Mouse (Mus musculus) CH12.LX (cell line): ENCODE data around the gene Gpx3. TPM values are rescaled to one million over a fixed set of nuclear protein-coding genes. Genes with fewer than 3 reads are reported as not detected.

Source experiments
- DNase-seq: peaks from one replicate; pipeline ENCODE4 v3.0.0-alpha.2; 2013; ENCODE audit errors: extremely low read depth
- H3K27ac ChIP-seq: 2 replicates; pipeline ENCODE4 v1.5.1; 2012; ENCODE audit warnings: low read depth, mild to moderate bottlenecking, control low read depth, moderate library complexity; ENCODE audit not compliant: insufficient read depth
- H3K27me3 ChIP-seq: replicated peaks from 2 replicates; pipeline ENCODE3; 2012; ENCODE audit warnings: inconsistent platforms
- H3K36me3 ChIP-seq, 2 experiments: replicated peaks in 1 of 2; 2 replicates each; pipeline versions ENCODE3 to v1.6.1; 2012; ENCODE audit warnings: inconsistent platforms in 1 of 2, low read length in 1 of 2, mild to moderate bottlenecking in 1 of 2, mixed read lengths in 1 of 2, moderate library complexity in 1 of 2; ENCODE audit not compliant: control insufficient read depth in 1 of 2, insufficient read depth in 1 of 2
- H3K4me1 ChIP-seq, 2 experiments: 2 replicates each; pipeline ENCODE4 v1.6.1; 2012; ENCODE audit warnings: inconsistent platforms in 1 of 2, moderate library complexity in 1 of 2; ENCODE audit not compliant: insufficient read depth in 2 of 2, control insufficient read depth in 1 of 2
- H3K4me2 ChIP-seq: 2 replicates; pipeline ENCODE4 v1.6.1; 2012; ENCODE audit warnings: low read depth, mild to moderate bottlenecking, control low read depth; ENCODE audit not compliant: poor library complexity, insufficient read depth, severe bottlenecking
- H3K4me3 ChIP-seq, 3 experiments: fragments of 150-350 bp in 1 of 3; sonication (generic) in 1 of 3; replicated peaks in 1 of 3; 2 replicates each; pipeline versions ENCODE3 to v1.5.1; 2011 to 2012; ENCODE audit warnings: low read depth in 2 of 3, low read length in 2 of 3, mild to moderate bottlenecking in 2 of 3, moderate library complexity in 2 of 3, control low read depth in 1 of 3, improper control_type of control experiment in 1 of 3, inconsistent platforms in 1 of 3, mixed read lengths in 1 of 3; ENCODE audit not compliant: poor library complexity in 1 of 3
- H3K79me2 ChIP-seq: replicated peaks from 2 replicates; pipeline ENCODE4 v1.6.1; 2012; ENCODE audit warnings: mild to moderate bottlenecking, moderate library complexity; ENCODE audit not compliant: control insufficient read depth, poor library complexity, insufficient read depth, severe bottlenecking; ENCODE audit errors: extremely low read depth
- H3K9ac ChIP-seq: 2 replicates; pipeline ENCODE4 v1.6.1; 2012; ENCODE audit warnings: low read depth, mild to moderate bottlenecking, control low read depth, moderate library complexity; ENCODE audit not compliant: insufficient read depth
- H3K9me3 ChIP-seq: replicated peaks from 2 replicates; pipeline ENCODE3; 2012; ENCODE audit warnings: low read length, inconsistent platforms, mixed read lengths
- CTCF ChIP-seq, 2 experiments: IDR thresholded peaks in 1 of 2; conservative IDR thresholded peaks in 1 of 2; 2 replicates each; pipeline ENCODE4 v1.5.1; 2011 to 2012; ENCODE audit warnings: low read depth in 2 of 2, low read length in 2 of 2, improper control_type of control experiment in 1 of 2, inconsistent platforms in 1 of 2, mild to moderate bottlenecking in 1 of 2, moderate library complexity in 1 of 2
- ELF1 ChIP-seq: IDR thresholded peaks from 2 replicates; pipeline ENCODE4 v1.6.1; 2014; ENCODE audit warnings: low read depth, mild to moderate bottlenecking, inconsistent platforms, low read length, improper control_type of control experiment
- ETS1 ChIP-seq: conservative IDR thresholded peaks from 2 replicates; pipeline ENCODE4 v1.6.1; 2012; ENCODE audit warnings: low read depth, mild to moderate bottlenecking, inconsistent platforms, low read length, improper control_type of control experiment, moderate library complexity
- IRF4 ChIP-seq: IDR thresholded peaks from 2 replicates; pipeline ENCODE4 v1.6.1; 2014; ENCODE audit warnings: low read depth, mild to moderate bottlenecking, inconsistent platforms, low read length, improper control_type of control experiment
- MAX ChIP-seq: IDR thresholded peaks from 2 replicates; pipeline ENCODE4 v1.6.1; 2011; ENCODE audit warnings: low read length, improper control_type of control experiment
- MAZ ChIP-seq: IDR thresholded peaks from 2 replicates; pipeline ENCODE4 v1.6.1; 2012; ENCODE audit warnings: low read depth, mild to moderate bottlenecking, inconsistent platforms, low read length, improper control_type of control experiment, moderate library complexity
- MYC ChIP-seq: IDR thresholded peaks from 2 replicates; pipeline ENCODE4 v1.6.1; 2011; ENCODE audit warnings: low read depth, mild to moderate bottlenecking, improper control_type of control experiment, low read length
- NRF1 ChIP-seq: IDR thresholded peaks from 2 replicates; pipeline ENCODE4 v1.6.1; 2014; ENCODE audit warnings: low read depth, mild to moderate bottlenecking, inconsistent platforms, low read length, improper control_type of control experiment, moderate library complexity
- PAX5 ChIP-seq: IDR thresholded peaks from 2 replicates; pipeline ENCODE4 v1.6.1; 2012; ENCODE audit warnings: low read length, inconsistent platforms, mixed read lengths
- RAD21 ChIP-seq: IDR thresholded peaks from 2 replicates; pipeline ENCODE4 v1.6.1; 2011; ENCODE audit warnings: low read depth, mild to moderate bottlenecking, low read length, improper control_type of control experiment, moderate library complexity
- SMC3 ChIP-seq: IDR thresholded peaks from 2 replicates; pipeline ENCODE4 v1.6.1; 2011; ENCODE audit warnings: low read depth, low read length, improper control_type of control experiment
- USF2 ChIP-seq: conservative IDR thresholded peaks from 2 replicates; pipeline ENCODE4 v1.6.1; 2011; ENCODE audit warnings: low read depth, low read length, improper control_type of control experiment
- ZC3H11A ChIP-seq: IDR thresholded peaks from 2 replicates; pipeline ENCODE4 v1.6.1; 2012; ENCODE audit warnings: low read depth, mild to moderate bottlenecking, inconsistent platforms, low read length, improper control_type of control experiment
- ZKSCAN1 ChIP-seq: IDR thresholded peaks from 2 replicates; pipeline ENCODE4 v1.6.1; 2012; ENCODE audit warnings: low read depth, inconsistent platforms, low read length, improper control_type of control experiment, borderline replicate concordance
- dilution Hi-C: fragments of 300-500 bp; cut with MboI; formaldehyde crosslinking; loops from 2 replicates; pipeline ENCODE4 v1.14.3; 2020; ENCODE audit warnings: low sequenced_read_pairs; ENCODE audit not compliant: extremely low pct_unique_long_range_greater_than_20kb, extremely low pct_ligation_motif_present
- in situ Hi-C: fragments of 300-500 bp; cut with MboI; formaldehyde crosslinking; loops from 3 replicates; pipeline ENCODE4 v1.14.3; 2019; ENCODE audit warnings: low sequenced_read_pairs, low pct_ligation_motif_present, low pct_unique_long_range_greater_than_20kb, mixed read lengths
- polyA plus RNA-seq: library from polyadenylated mRNA; unstranded; fragments of >175 nt; gene quantifications from 2 replicates; pipeline ENCODE4 v1.2.1, GENCODE M21; 2012; ENCODE audit warnings: low read depth; ENCODE audit not compliant: insufficient read length
- total RNA-seq, 2 experiments: library from RNA; depleted of rRNA; stranded (reverse); fragments of 300-350 nt in 1 of 2; fragments of >200 nt in 1 of 2; gene quantifications; 2 replicates each; pipeline ENCODE4 v1.2.3; 2012 to 2014

Gpx3 gene
- total and polyA plus RNA-seq, 3 experiments: 0.63 TPM; not detected in 2

- in situ Hi-C loops (loop anchor here (25.0 kb wide), 1 partner anchor 508 kb away; no protein-coding TSS in a partner anchor), dilution Hi-C loops (no loop called here)
- no peaks in the 10 kb centered on the region for H3K9me3 ChIP-seq
- TF ChIP-seq IRF4: 0 out of 2 replicates have a peak, but pooled peaks have one; percentile 25
- TF ChIP-seq SMC3: peak; percentile 83
- peak; percentile 78 for TF ChIP-seq RAD21
- TF ChIP-seq USF2: no peak
- TF ChIP-seq NRF1: peak; percentile 40; the same call in 1 of the 2 replicates
- 0 out of 2 replicates have a peak, but pooled peaks have one; percentile 23 for TF ChIP-seq ELF1
- peak; percentile 67; the same call in 1 of the 2 replicates for TF ChIP-seq MYC
- no peak for TF ChIP-seq MAZ
- TF ChIP-seq CTCF (conservative IDR thresholded peaks at IDR 0.05 in 1 of 2, IDR thresholded peaks at IDR 0.05 in 1 of 2; ENCODE audit: low read depth in 2 of 2, low read length in 2 of 2): peak; percentile 55 to 82
- TF ChIP-seq ZC3H11A: peak; percentile 61; the same call in 1 of the 2 replicates
- no peaks in the 10 kb centered on the region for H3K27me3 ChIP-seq
- H3K79me2 ChIP-seq: no peaks in the 10 kb centered on the region
- H3K36me3 ChIP-seq: peaks cover 0 to 7% of the 10 kb centered on the region in 2 experiments
- H3K4me2 ChIP-seq: no peak overlapping the region
- no peak overlapping the region for H3K9ac ChIP-seq
- H3K27ac ChIP-seq: no peak overlapping the region
- no peak overlapping the region for H3K4me3 ChIP-seq
- peak; percentile 77 for DNase-seq
- peaks cover 3 to 8% of the 10 kb centered on the region in 2 experiments for H3K4me1 ChIP-seq
These were observed 22.8 kb upstream of the Gpx3 start for GRCm38 (mm10) chr11:54879434-54879833.

- in situ Hi-C loops (loop anchor here (10.0 to 25.0 kb wide), 2 partner anchors 275 to 507 kb away; partner anchors contain the start of gene Slc36a3), dilution Hi-C loops (no loop called here)
- Histone ChIP-seq H3K9ac (no peak overlapping the region), H3K79me2 (no peaks in the 10 kb centered on the region), H3K27ac (no peak overlapping the region), H3K4me3 (no peak overlapping the region), H3K4me2 (no peak overlapping the region), H3K4me1 (peaks cover 3 to 13% of the 10 kb centered on the region in 2 experiments), H3K36me3 (peaks cover 0 to 5% of the 10 kb centered on the region in 2 experiments), H3K9me3 (no peaks in the 10 kb centered on the region), H3K27me3 (no peaks in the 10 kb centered on the region)
- TF ChIP-seq PAX5 (no peak), ETS1 (no peak), MAX (no peak), SMC3 (no peak), MAZ (no peak), ZKSCAN1 (no peak), NRF1 (no peak)
- no peak for DNase-seq
These were observed 22.3 kb upstream of the Gpx3 start for GRCm38 (mm10) chr11:54879922-54880321.
